Mouse (Mus musculus): ENCODE data around the gene Pnn. TPM values are rescaled to one million over a fixed set of nuclear protein-coding genes. Genes with fewer than 3 reads are reported as not detected.
A peak's percentile ranks its signal among the peaks of the same experiment; 100 is the strongest.

Pnn gene
- total RNA-seq, 2 experiments from 2014 or later = 40.4 to 45.5 TPM

- no peak for DNase-seq
These were observed 7.4 kb downstream of the Pnn start for GRCm38 (mm10) chr12:59074052-59074451.

GRCm38 (mm10) chr12:59076996-59077395, 10.3 kb downstream of the Pnn start:
- peak in 1 of 2 experiments; percentile 14 for DNase-seq

- no peak for DNase-seq
These were observed 11.2 kb downstream of the Pnn start for GRCm38 (mm10) chr12:59077883-59078282.

GRCm38 (mm10) chr12:59080461-59080860, 13.8 kb downstream of the Pnn start:
- no peak for DNase-seq

- no peak for DNase-seq
These were observed 17.8 kb downstream of the Pnn start for GRCm38 (mm10) chr12:59084446-59084845.

- DNase-seq = no peak
These were observed 19.5 kb downstream of the Pnn start for GRCm38 (mm10) chr12:59086171-59086570.

GRCm38 (mm10) chr12:59093543-59093942, 26.9 kb downstream of the Pnn start:
- no peak for DNase-seq

- DNase-seq = peak in 1 of 2 experiments; percentile 8
These were observed 28.7 kb downstream of the Pnn start, which contains the start of gene Mia2 for GRCm38 (mm10) chr12:59095104-59096025. Gene Mia2, plus strand, starts transcription at chr12:59095799.

- no peak for DNase-seq
These were observed 38.1 kb downstream of the Pnn start for GRCm38 (mm10) chr12:59104771-59105170.

GRCm38 (mm10) chr12:59105914-59106313, 39.2 kb downstream of the Pnn start:
- DNase-seq = no peak

- no peak for DNase-seq
These were observed 39.8 kb downstream of the Pnn start for GRCm38 (mm10) chr12:59106491-59106890.

GRCm38 (mm10) chr12:59107926-59108325, 41.2 kb downstream of the Pnn start:
- DNase-seq = no peak

GRCm38 (mm10) chr12:59117184-59117583, 50.5 kb downstream of the Pnn start:
- no peak for DNase-seq

Other genes starting within 250 kb of the Pnn start
- gene Sec23a, start 54.9 kb upstream of the Pnn start, total RNA-seq (2021) = 10 to 100 TPM; 40.3 to 51.1 TPM
- 1 to 10 TPM; 8.0 to 9.8 TPM for gene Gemin2, start 53.5 kb upstream of the Pnn start, total RNA-seq (2021)
- gene Trappc6b, start 5.4 kb upstream of the Pnn start, total RNA-seq (2021) = 100 to 1,000 TPM in 1 of 2 experiments, 10 to 100 TPM in 1; 90.7 to 112 TPM
- 100 to 1,000 TPM; 107 to 159 TPM for gene Mia2, start 28.9 kb downstream of the Pnn start, total RNA-seq (2021)
- 10 to 100 TPM; 39.8 to 49.4 TPM for gene Fbxo33, start 152.8 kb downstream of the Pnn start, total RNA-seq (2021)